Mouse (Mus musculus) forebrain, embryonic 11.5 days (tissue): Measurements from ENCODE around the gene Gfral. TPM values are rescaled to one million over a fixed set of nuclear protein-coding genes. Genes with fewer than 3 reads are reported as not detected.
"Not testable (repeated sequence)": the region's sequence is repeated elsewhere in the genome, so short reads cannot be mapped to it uniquely, and the experiment has no call there.

Experiments
- ATAC-seq: fragments of 200-750 bp; cut with Nextera tagmentation; replicated peaks from 2 replicates; pipeline ENCODE4 v1.8.0; 2017; ENCODE audit warnings: moderate TSS enrichment; ENCODE audit not compliant: low FRiP score
- DNase-seq: peaks from one replicate; pipeline ENCODE4 v3.0.0-alpha.2; 2017; ENCODE audit warnings: low spot score
- H3K27ac ChIP-seq: fragments of 300-500 bp; sonication (generic); 2 replicates; pipeline ENCODE4 v1.5.1; 2014; ENCODE audit warnings: low read depth, low read length
- H3K27me3 ChIP-seq: fragments of 300-500 bp; sonication (generic); 2 replicates; pipeline ENCODE4 v1.6.1; 2014; ENCODE audit warnings: mild to moderate bottlenecking, low read length, mixed read lengths; ENCODE audit not compliant: control insufficient read depth, insufficient read depth
- H3K36me3 ChIP-seq: fragments of 300-500 bp; sonication (generic); 2 replicates; pipeline ENCODE4 v1.6.1; 2014; ENCODE audit warnings: mild to moderate bottlenecking, low read length, moderate library complexity, mixed read lengths; ENCODE audit not compliant: control insufficient read depth, insufficient read depth
- H3K4me1 ChIP-seq: fragments of 300-500 bp; sonication (generic); replicated peaks from 2 replicates; pipeline ENCODE4 v1.6.1; 2014; ENCODE audit warnings: low read length, mixed read lengths; ENCODE audit not compliant: control insufficient read depth, insufficient read depth
- H3K4me2 ChIP-seq: fragments of 300-500 bp; sonication (generic); 2 replicates; pipeline ENCODE4 v1.6.1; 2014; ENCODE audit warnings: low read depth, mild to moderate bottlenecking, low read length, moderate library complexity, mixed read lengths; ENCODE audit not compliant: severe bottlenecking
- H3K4me3 ChIP-seq: fragments of 300-500 bp; sonication (generic); 2 replicates; pipeline ENCODE4 v1.5.1; 2014; ENCODE audit warnings: low read depth, low read length
- H3K9ac ChIP-seq: fragments of 300-500 bp; sonication (generic); 2 replicates; pipeline ENCODE4 v1.6.1; 2014; ENCODE audit warnings: low read length
- H3K9me3 ChIP-seq: fragments of 300-500 bp; sonication (generic); 2 replicates; pipeline ENCODE4 v1.6.1; 2016; ENCODE audit warnings: low read length, mixed read lengths; ENCODE audit not compliant: control insufficient read depth
- WGBS: fragments of 180-500 bp; shearing (Covaris S2); extraction: QIAGEN DNeasy Blood & Tissue Kit; methylation state at CpG from one replicate; pipeline ENCODE4 v1.1.7; 2014; 5-methylcytosine and 5-hydroxymethylcytosine counted together
- polyA plus RNA-seq: library from polyadenylated mRNA; unstranded; fragments of >200 nt; fragmentation: Nextera tagmentation; extraction: Ambion mirVana; gene quantifications from 2 replicates; pipeline ENCODE4 v1.2.1, GENCODE M21; 2014

Gfral gene
- polyA plus RNA-seq, 1 experiment from 2014 or later, result not detected

GRCm38 (mm10) chr9:76145593-76145992 lies 67.9 kb downstream of the Gfral start:
- Histone ChIP-seq H3K27ac (no peak overlapping the region), H3K9ac (no peak overlapping the region), H3K4me1 (no peaks in the 10 kb centered on the region), H3K36me3 (no peaks in the 10 kb centered on the region), H3K4me2 (no peak overlapping the region), H3K9me3 (no peaks in the 10 kb centered on the region), H3K4me3 (no peak overlapping the region), H3K27me3 (no peaks in the 10 kb centered on the region)
- 50% methylated on average over 3 of the region's 3 CpGs for WGBS
- no peak for DNase-seq
- ATAC-seq, result no peak

GRCm38 (mm10) chr9:76138378-76139109 lies 74.9 kb downstream of the Gfral start:
- WGBS, result 70% methylated on average over 3 of the region's 3 CpGs
- no peak overlapping the region for H3K4me3 ChIP-seq
- no peak overlapping the region for H3K9ac ChIP-seq
- no peaks in the 10 kb centered on the region for H3K36me3 ChIP-seq
- peak; percentile 67 for ATAC-seq
- no peaks in the 10 kb centered on the region for H3K27me3 ChIP-seq
- no peaks in the 10 kb centered on the region for H3K4me1 ChIP-seq
- no peaks in the 10 kb centered on the region for H3K9me3 ChIP-seq
- no peak for DNase-seq
- no peak overlapping the region for H3K27ac ChIP-seq
- H3K4me2 ChIP-seq, result no peak overlapping the region

DNA sequence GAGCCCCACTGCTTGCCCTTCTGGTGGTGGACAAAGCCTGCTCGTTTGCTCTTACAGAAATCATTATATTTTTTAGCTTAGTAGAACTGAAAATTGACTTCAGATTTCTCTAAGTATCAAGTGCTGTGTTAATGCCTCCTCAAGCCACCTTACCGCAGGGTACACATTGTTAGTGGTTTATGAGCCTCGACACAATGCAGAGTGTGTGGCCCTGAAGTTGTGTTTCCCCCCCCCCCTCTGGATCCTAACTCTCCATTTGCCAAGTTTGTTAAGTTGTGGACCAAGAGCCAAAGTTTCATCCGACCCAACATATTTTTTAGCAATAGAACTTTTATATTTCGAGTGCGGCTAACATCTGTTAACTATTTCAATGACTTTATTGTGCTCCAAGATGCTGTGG lies 79.4 kb downstream of the Gfral start:
- no peak overlapping the region for H3K27ac ChIP-seq
- WGBS, result 86% methylated on average over 6 of the region's 6 CpGs
- no peak overlapping the region for H3K9ac ChIP-seq
- H3K9me3 ChIP-seq, result no peaks in the 10 kb centered on the region
- H3K36me3 ChIP-seq, result no peaks in the 10 kb centered on the region
- DNase-seq (no peak), ATAC-seq (no peak)
- H3K4me1 ChIP-seq, result no peaks in the 10 kb centered on the region
- no peaks in the 10 kb centered on the region for H3K27me3 ChIP-seq
- H3K4me3 ChIP-seq, result no peak overlapping the region
- H3K4me2 ChIP-seq, result no peak overlapping the region

- Histone ChIP-seq H3K36me3 (no peaks in the 10 kb centered on the region), H3K4me3 (no peak overlapping the region), H3K4me2 (no peak overlapping the region), H3K27me3 (no peaks in the 10 kb centered on the region), H3K9ac (no peak overlapping the region), H3K4me1 (no peaks in the 10 kb centered on the region), H3K9me3 (no peaks in the 10 kb centered on the region), H3K27ac (no peak overlapping the region)
- DNase-seq (no peak), ATAC-seq (no peak)
- WGBS, result 70% methylated on average over 1 of the region's 1 CpGs
These were observed 84.1 kb downstream of the Gfral start for GRCm38 (mm10) chr9:76129353-76129752.

DNA sequence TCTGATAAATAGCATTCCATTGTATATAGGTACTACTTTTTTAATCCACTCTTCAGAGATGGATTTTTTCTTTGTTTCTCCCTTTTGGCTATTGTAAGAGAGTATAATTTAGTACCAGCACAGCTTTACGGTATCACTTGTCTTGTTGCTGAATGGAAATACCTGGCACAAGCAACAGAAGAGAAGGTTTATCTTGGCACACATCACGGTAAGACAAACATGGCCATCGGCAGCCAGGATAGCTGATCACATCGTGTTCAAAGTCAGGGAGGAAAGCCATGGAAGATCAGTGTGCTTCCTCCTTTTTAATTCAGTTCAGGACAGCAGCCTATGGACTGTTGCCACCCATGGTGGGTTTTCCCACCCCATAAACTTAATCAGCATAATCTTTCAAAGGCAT lies 89.2 kb downstream of the Gfral start:
- no peaks in the 10 kb centered on the region for H3K9me3 ChIP-seq
- WGBS, result 80% methylated on average over 4 of the region's 4 CpGs
- no peak overlapping the region for H3K4me3 ChIP-seq
- no peak overlapping the region for H3K27ac ChIP-seq
- no peaks in the 10 kb centered on the region for H3K36me3 ChIP-seq
- DNase-seq (no peak), ATAC-seq (no peak)
- H3K9ac ChIP-seq, result no peak overlapping the region
- H3K4me1 ChIP-seq, result no peaks in the 10 kb centered on the region
- no peaks in the 10 kb centered on the region for H3K27me3 ChIP-seq
- H3K4me2 ChIP-seq, result no peak overlapping the region

GRCm38 (mm10) chr9:76122888-76123287 lies 90.6 kb downstream of the Gfral start:
- DNase-seq, result peak; percentile 66
- not testable (repeated sequence) for H3K9ac ChIP-seq, H3K36me3 ChIP-seq, H3K4me1 ChIP-seq, H3K9me3 ChIP-seq, H3K27me3 ChIP-seq, H3K27ac ChIP-seq, H3K4me2 ChIP-seq, H3K4me3 ChIP-seq
- ATAC-seq, result peak; percentile 51; the same call in 1 of the 2 replicates
- WGBS, result 5% methylated on average over 2 of the region's 2 CpGs

Other genes starting within 250 kb of the Gfral start
- gene Hmgcll1, start 198.8 kb downstream of the Gfral start, polyA plus RNA-seq, result 9.5 and 10.4 TPM in 2 replicates
- 0.20 and 0.32 TPM in 2 replicates for gene Hcrtr2, start 110.2 kb upstream of the Gfral start, polyA plus RNA-seq